Mouse (Mus musculus): ENCODE data around the gene Fbxl8. TPM values are rescaled to one million over a fixed set of nuclear protein-coding genes. Genes with fewer than 3 reads are reported as not detected.
"Not testable (repeated sequence)": the region's sequence is repeated elsewhere in the genome, so short reads cannot be mapped to it uniquely, and the experiment has no call there.

The Fbxl8 gene
- polyA plus RNA-seq, 1 experiment from 2014 or later, result 4.9 TPM

GRCm38 (mm10) chr8:105288958-105289732 lies 24.7 kb downstream of the Fbxl8 start:
- H3K36me3 ChIP-seq (ENCODE audit: control insufficient read depth, insufficient read depth, low read length), result no peaks in the 10 kb centered on the region
- H3K27ac ChIP-seq (ENCODE audit: low read length), result peak overlapping the region; percentile 82
- peak overlapping the region; percentile 56 for H3K4me3 ChIP-seq (ENCODE audit: low read length)
- H3K4me2 ChIP-seq (ENCODE audit: low read depth, low read length), result peak overlapping the region; percentile 63
- WGBS, result under 1% methylated on average over 53 of the region's 53 CpGs
- H3K9me3 ChIP-seq (ENCODE audit: control insufficient read depth, low read length), result no peaks in the 10 kb centered on the region
- H3K4me1 ChIP-seq (replicated peaks; ENCODE audit: control insufficient read depth, insufficient read depth, low read length), result peaks cover 24% of the 10 kb centered on the region
- H3K27me3 ChIP-seq (ENCODE audit: control insufficient read depth, insufficient read depth, low read depth, low read length), result peaks cover 7% of the 10 kb centered on the region
- peak overlapping the region; percentile 65 for H3K9ac ChIP-seq (ENCODE audit: low read length)
- ATAC-seq (ENCODE audit: low read depth), result peak; percentile 93

- peak within 1 kb of the TSS; percentile 65 for H3K9ac ChIP-seq (ENCODE audit: low read length)
- peak within 1 kb of the TSS; percentile 63 for H3K4me2 ChIP-seq (ENCODE audit: low read depth, low read length)
- ATAC-seq (ENCODE audit: low read depth), result peak; percentile 40
- peaks cover 7% of the 10 kb centered on the region for H3K27me3 ChIP-seq (ENCODE audit: control insufficient read depth, insufficient read depth, low read depth, low read length)
- peak within 1 kb of the TSS; percentile 56 for H3K4me3 ChIP-seq (ENCODE audit: low read length)
- peaks cover 24% of the 10 kb centered on the region for H3K4me1 ChIP-seq (replicated peaks; ENCODE audit: control insufficient read depth, insufficient read depth, low read length)
- no peaks in the 10 kb centered on the region for H3K9me3 ChIP-seq (ENCODE audit: control insufficient read depth, low read length)
- H3K27ac ChIP-seq (ENCODE audit: low read length), result peak within 1 kb of the TSS; percentile 82
- WGBS, result 2% methylated on average over 43 of the region's 43 CpGs
- H3K36me3 ChIP-seq (ENCODE audit: control insufficient read depth, insufficient read depth, low read length), result no peaks in the 10 kb centered on the region
These were observed 25.5 kb downstream of the Fbxl8 start, which contains the start of gene 4931428F04Rik for GRCm38 (mm10) chr8:105289805-105290460. Gene 4931428F04Rik (minus strand): TSS chr8:105289864.

- H3K27ac ChIP-seq (ENCODE audit: low read length), result no peak overlapping the region
- peak overlapping the region; percentile 63 for H3K4me2 ChIP-seq (ENCODE audit: low read depth, low read length)
- H3K9me3 ChIP-seq (ENCODE audit: control insufficient read depth, low read length), result no peaks in the 10 kb centered on the region
- H3K4me1 ChIP-seq (replicated peaks; ENCODE audit: control insufficient read depth, insufficient read depth, low read length), result peaks cover 21% of the 10 kb centered on the region
- peaks cover 7% of the 10 kb centered on the region for H3K27me3 ChIP-seq (ENCODE audit: control insufficient read depth, insufficient read depth, low read depth, low read length)
- WGBS, result 9% methylated on average over 31 of the region's 31 CpGs
- ATAC-seq (ENCODE audit: low read depth), result peak; percentile 4; the same call in 1 of the 2 replicates
- peak overlapping the region; percentile 4 for H3K4me3 ChIP-seq (ENCODE audit: low read length)
- no peak overlapping the region for H3K9ac ChIP-seq (ENCODE audit: low read length)
- H3K36me3 ChIP-seq (ENCODE audit: control insufficient read depth, insufficient read depth, low read length), result no peaks in the 10 kb centered on the region
These were observed 26.3 kb downstream of the Fbxl8 start for GRCm38 (mm10) chr8:105290554-105291314.

- H3K4me2 ChIP-seq (ENCODE audit: low read depth, low read length); H3K9ac ChIP-seq (ENCODE audit: low read length); H3K27ac ChIP-seq (ENCODE audit: low read length); H3K4me3 ChIP-seq (ENCODE audit: low read length); H3K36me3 ChIP-seq (ENCODE audit: control insufficient read depth, insufficient read depth, low read length); H3K27me3 ChIP-seq (ENCODE audit: control insufficient read depth, insufficient read depth, low read depth, low read length); ATAC-seq (ENCODE audit: low read depth); H3K9me3 ChIP-seq (ENCODE audit: control insufficient read depth, low read length): not testable (repeated sequence)
- WGBS, result 72% methylated on average over 8 of the region's 8 CpGs
- H3K4me1 ChIP-seq (replicated peaks; ENCODE audit: control insufficient read depth, insufficient read depth, low read length), result peaks cover 21% of the 10 kb centered on the region
These were observed 26.9 kb downstream of the Fbxl8 start for GRCm38 (mm10) chr8:105291364-105291763.

- not testable (repeated sequence) for H3K4me3 ChIP-seq (ENCODE audit: low read length); H3K9ac ChIP-seq (ENCODE audit: low read length); H3K27ac ChIP-seq (ENCODE audit: low read length); H3K36me3 ChIP-seq (ENCODE audit: control insufficient read depth, insufficient read depth, low read length); H3K4me2 ChIP-seq (ENCODE audit: low read depth, low read length); H3K9me3 ChIP-seq (ENCODE audit: control insufficient read depth, low read length); H3K27me3 ChIP-seq (ENCODE audit: control insufficient read depth, insufficient read depth, low read depth, low read length); ATAC-seq (ENCODE audit: low read depth)
- WGBS, result 63% methylated on average over 3 of the region's 3 CpGs
- H3K4me1 ChIP-seq (replicated peaks; ENCODE audit: control insufficient read depth, insufficient read depth, low read length), result peaks cover 23% of the 10 kb centered on the region
These were observed 27.4 kb downstream of the Fbxl8 start for GRCm38 (mm10) chr8:105291802-105292201.

- peaks cover 7% of the 10 kb centered on the region for H3K27me3 ChIP-seq (ENCODE audit: control insufficient read depth, insufficient read depth, low read depth, low read length)
- H3K4me3 ChIP-seq (ENCODE audit: low read length), result no peak overlapping the region
- no peak for ATAC-seq (ENCODE audit: low read depth)
- no peaks in the 10 kb centered on the region for H3K9me3 ChIP-seq (ENCODE audit: control insufficient read depth, low read length)
- no peaks in the 10 kb centered on the region for H3K36me3 ChIP-seq (ENCODE audit: control insufficient read depth, insufficient read depth, low read length)
- no peak overlapping the region for H3K4me2 ChIP-seq (ENCODE audit: low read depth, low read length)
- H3K9ac ChIP-seq (ENCODE audit: low read length), result no peak overlapping the region
- H3K27ac ChIP-seq (ENCODE audit: low read length), result no peak overlapping the region
- WGBS, result 69% methylated on average over 7 of the region's 7 CpGs
- peaks cover 27% of the 10 kb centered on the region for H3K4me1 ChIP-seq (replicated peaks; ENCODE audit: control insufficient read depth, insufficient read depth, low read length)
These were observed 28.0 kb downstream of the Fbxl8 start for GRCm38 (mm10) chr8:105292471-105292870.

GRCm38 (mm10) chr8:105293405-105293804 lies 29.0 kb downstream of the Fbxl8 start:
- peaks cover 27% of the 10 kb centered on the region for H3K4me1 ChIP-seq (replicated peaks; ENCODE audit: control insufficient read depth, insufficient read depth, low read length)
- H3K9ac ChIP-seq (ENCODE audit: low read length), result no peak overlapping the region; the same call in 1 of the 2 replicates
- H3K27ac ChIP-seq (ENCODE audit: low read length), result no peak overlapping the region
- 61% methylated on average over 19 of the region's 19 CpGs for WGBS
- H3K4me3 ChIP-seq (ENCODE audit: low read length), result no peak overlapping the region
- no peaks in the 10 kb centered on the region for H3K9me3 ChIP-seq (ENCODE audit: control insufficient read depth, low read length)
- H3K27me3 ChIP-seq (ENCODE audit: control insufficient read depth, insufficient read depth, low read depth, low read length), result peaks cover 7% of the 10 kb centered on the region
- no peaks in the 10 kb centered on the region for H3K36me3 ChIP-seq (ENCODE audit: control insufficient read depth, insufficient read depth, low read length)
- no peak for ATAC-seq (ENCODE audit: low read depth)
- H3K4me2 ChIP-seq (ENCODE audit: low read depth, low read length), result no peak overlapping the region

- Histone ChIP-seq H3K4me3 (ENCODE audit: low read length) (peak overlapping the region; percentile 34), H3K36me3 (ENCODE audit: control insufficient read depth, insufficient read depth, low read length) (no peaks in the 10 kb centered on the region; the same call in 1 of the 2 replicates), H3K27me3 (ENCODE audit: control insufficient read depth, insufficient read depth, low read depth, low read length) (peaks cover 7% of the 10 kb centered on the region), H3K27ac (ENCODE audit: low read length) (no peak overlapping the region), H3K4me1 (replicated peaks; ENCODE audit: control insufficient read depth, insufficient read depth, low read length) (peaks cover 28% of the 10 kb centered on the region), H3K4me2 (ENCODE audit: low read depth, low read length) (peak overlapping the region; percentile 51), H3K9me3 (ENCODE audit: control insufficient read depth, low read length) (no peaks in the 10 kb centered on the region), H3K9ac (ENCODE audit: low read length) (peak overlapping the region; percentile 12; the same call in 1 of the 2 replicates)
- no peak for ATAC-seq (ENCODE audit: low read depth)
- WGBS, result 56% methylated on average over 9 of the region's 9 CpGs
These were observed 30.3 kb downstream of the Fbxl8 start for GRCm38 (mm10) chr8:105294776-105295175.

GRCm38 (mm10) chr8:105295256-105295655 lies 30.8 kb downstream of the Fbxl8 start:
- H3K4me2 ChIP-seq (ENCODE audit: low read depth, low read length), result peak overlapping the region; percentile 51
- no peaks in the 10 kb centered on the region for H3K9me3 ChIP-seq (ENCODE audit: control insufficient read depth, low read length)
- peaks cover 5% of the 10 kb centered on the region for H3K36me3 ChIP-seq (ENCODE audit: control insufficient read depth, insufficient read depth, low read length)
- 47% methylated on average over 11 of the region's 11 CpGs for WGBS
- peak overlapping the region; percentile 78 for H3K27ac ChIP-seq (ENCODE audit: low read length)
- no peak for ATAC-seq (ENCODE audit: low read depth)
- H3K4me1 ChIP-seq (replicated peaks; ENCODE audit: control insufficient read depth, insufficient read depth, low read length), result peaks cover 24% of the 10 kb centered on the region
- peak overlapping the region; percentile 12; the same call in 1 of the 2 replicates for H3K9ac ChIP-seq (ENCODE audit: low read length)
- peak overlapping the region; percentile 34 for H3K4me3 ChIP-seq (ENCODE audit: low read length)
- H3K27me3 ChIP-seq (ENCODE audit: control insufficient read depth, insufficient read depth, low read depth, low read length), result peaks cover 6% of the 10 kb centered on the region
